Mouse (Mus musculus): ENCODE results near the gene Ttll12. TPM values are rescaled to one million over a fixed set of nuclear protein-coding genes. Genes with fewer than 3 reads are reported as not detected.

Ttll12 gene
- polyA plus RNA-seq, 1 experiment from 2014 or later, result 63.8 TPM

- Histone ChIP-seq H3K4me1 (peaks cover 38% of the 10 kb centered on the region), H3K9me3 (replicated peaks) (no peaks in the 10 kb centered on the region), H3K4me3 (peak overlapping the region; percentile 64), H3K36me3 (no peaks in the 10 kb centered on the region), H3K27me3 (ENCODE audit: low read depth, poor library complexity, severe bottlenecking) (peaks cover 73% of the 10 kb centered on the region), H3K27ac (peak overlapping the region; percentile 53; the same call in 1 of the 2 replicates)
- no peak for DNase-seq (ENCODE audit: low spot score)
- WGBS, result 1% methylated on average over 26 of the region's 26 CpGs
These were observed 67.9 kb downstream of the Ttll12 start for GRCm38 (mm10) chr15:83527092-83527437.

DNA sequence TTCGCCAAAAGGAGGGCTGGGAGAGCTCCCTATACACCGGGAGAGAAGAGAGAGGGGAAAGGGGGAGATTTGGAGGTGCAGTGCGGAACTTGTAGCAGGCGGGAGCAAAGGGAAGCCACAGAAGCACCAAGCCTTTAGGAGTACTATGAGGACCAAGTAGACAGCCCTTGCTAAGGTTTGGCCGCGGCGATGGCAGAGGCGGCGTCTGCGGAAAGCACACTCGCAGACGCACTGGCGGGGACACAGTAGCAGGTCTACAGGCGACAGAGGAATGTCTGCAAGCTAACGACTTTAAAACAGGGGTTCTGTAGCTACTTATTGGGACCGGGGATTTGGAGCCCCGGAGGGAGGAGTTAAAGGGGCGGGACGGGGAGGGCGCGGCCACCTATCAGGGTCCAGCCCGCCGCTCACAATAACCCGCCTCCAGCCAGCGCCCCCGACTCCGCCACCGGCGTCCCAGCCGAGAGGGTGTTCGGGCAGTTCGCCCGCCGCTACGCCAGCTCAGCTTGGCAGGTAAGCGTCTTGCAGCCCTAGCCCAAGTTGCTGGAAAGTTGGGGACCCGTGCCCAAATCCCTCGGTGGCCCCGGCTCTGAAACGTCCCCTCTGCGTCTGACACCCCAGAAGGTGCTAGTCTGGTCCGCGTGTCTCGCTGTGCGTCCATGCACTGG is 68.4 kb downstream of the Ttll12 start, which contains the start of gene Bik:
TSS of gene Bik (plus strand) at position 439 of the 668 bp plus-strand sequence.
- H3K36me3 ChIP-seq, result no peaks in the 10 kb centered on the region
- WGBS, result under 1% methylated on average over 45 of the region's 45 CpGs
- H3K4me1 ChIP-seq, result peaks cover 40% of the 10 kb centered on the region
- H3K27ac ChIP-seq, result peak within 1 kb of the TSS; percentile 53
- peak; percentile 83 for DNase-seq (ENCODE audit: low spot score)
- H3K27me3 ChIP-seq (ENCODE audit: low read depth, poor library complexity, severe bottlenecking), result peaks cover 73% of the 10 kb centered on the region
- H3K4me3 ChIP-seq, result peak within 1 kb of the TSS; percentile 64
- H3K9me3 ChIP-seq (replicated peaks), result no peaks in the 10 kb centered on the region

Other genes with a start within 250 kb of the Ttll12 start
- gene Arfgap3, start 244.9 kb downstream of the Ttll12 start, polyA plus RNA-seq (2016; fragmentation: Nextera tagmentation; extraction: Ambion mirVana), result 22.8 and 34.0 TPM in 2 replicates
- 56.9 and 61.0 TPM in 2 replicates for gene Pacsin2, start 130.6 kb downstream of the Ttll12 start, polyA plus RNA-seq (2016; fragmentation: Nextera tagmentation; extraction: Ambion mirVana)
- 22.0 and 25.8 TPM in 2 replicates for gene Ttll1, start 84.3 kb downstream of the Ttll12 start, polyA plus RNA-seq (2016; fragmentation: Nextera tagmentation; extraction: Ambion mirVana)
- 1.7 and 2.6 TPM in 2 replicates for gene Bik, start 68.3 kb downstream of the Ttll12 start, polyA plus RNA-seq (2016; fragmentation: Nextera tagmentation; extraction: Ambion mirVana)
- 56.8 and 60.5 TPM in 2 replicates for gene Tspo, start 31.6 kb downstream of the Ttll12 start, polyA plus RNA-seq (2016; fragmentation: Nextera tagmentation; extraction: Ambion mirVana)
- gene Mcat, start 31.4 kb downstream of the Ttll12 start, polyA plus RNA-seq (2016; fragmentation: Nextera tagmentation; extraction: Ambion mirVana), result 50.8 and 54.1 TPM in 2 replicates
- gene Scube1, start 129.9 kb upstream of the Ttll12 start, polyA plus RNA-seq (2016; fragmentation: Nextera tagmentation; extraction: Ambion mirVana), result 124 TPM in 2 replicates
- 2.4 and 3.8 TPM in 2 replicates for gene Mpped1, start 184.3 kb upstream of the Ttll12 start, polyA plus RNA-seq (2016; fragmentation: Nextera tagmentation; extraction: Ambion mirVana)